Mouse (Mus musculus) neural tube, embryonic 10.5 days (tissue): ENCODE measurements around the gene Arhgap45.

Experiments used
- DNase-seq: peaks from one replicate; pipeline ENCODE4 v3.0.0-alpha.2; 2017; ENCODE audit warnings: low spot score; ENCODE audit errors: extremely low spot score

The Arhgap45 gene

DNA sequence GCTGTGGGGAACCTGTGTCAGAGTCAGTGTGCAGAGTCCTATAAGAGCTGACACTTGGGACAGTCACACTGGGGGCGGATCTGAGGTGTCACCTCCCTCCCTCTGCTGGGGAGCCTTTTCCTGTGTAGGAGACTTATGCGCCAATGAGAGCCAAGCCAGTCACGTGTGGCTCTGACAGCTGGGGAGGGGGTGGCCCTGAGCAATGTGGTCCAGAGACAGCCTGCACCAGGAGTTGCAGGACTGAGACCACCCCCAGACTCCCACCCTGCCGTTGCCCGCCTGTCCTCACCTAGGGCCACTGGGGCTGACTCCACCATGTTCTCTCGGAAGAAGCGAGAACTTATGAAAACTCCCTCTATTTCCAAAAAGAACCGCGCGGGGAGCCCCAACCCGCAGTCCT, at the start of gene Arhgap45:
Arhgap45 (plus strand) TSS at position 143 of the 400 bp plus-strand sequence.
- DNase-seq, result no peak

DNA sequence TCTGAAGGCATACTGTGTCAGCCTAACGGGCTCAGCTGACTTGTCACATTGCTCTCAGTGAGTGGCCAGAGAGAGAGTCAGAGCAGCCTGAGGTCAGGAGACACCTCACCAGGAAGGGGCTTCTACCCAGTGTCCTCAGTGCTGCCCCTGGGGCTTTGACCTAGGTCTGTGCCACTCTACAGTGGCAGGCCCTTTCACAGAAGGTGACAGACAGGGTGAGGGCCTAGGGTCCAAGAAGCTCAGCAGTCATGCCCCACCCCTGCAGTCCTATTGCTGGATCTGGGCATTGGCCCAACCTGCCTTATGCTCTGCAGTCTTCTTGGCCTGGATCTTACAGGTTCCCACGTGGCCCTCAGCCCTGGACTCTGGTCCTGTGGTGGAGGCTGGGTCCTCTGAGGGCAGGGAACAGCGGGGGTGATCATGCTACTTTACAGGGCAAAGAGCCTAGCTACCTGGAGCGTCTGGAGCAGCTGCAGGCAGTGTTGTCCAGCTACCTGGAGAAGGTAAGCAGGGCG, 49.5 kb upstream of the Arhgap45 start:
- DNase-seq, result no peak

DNA sequence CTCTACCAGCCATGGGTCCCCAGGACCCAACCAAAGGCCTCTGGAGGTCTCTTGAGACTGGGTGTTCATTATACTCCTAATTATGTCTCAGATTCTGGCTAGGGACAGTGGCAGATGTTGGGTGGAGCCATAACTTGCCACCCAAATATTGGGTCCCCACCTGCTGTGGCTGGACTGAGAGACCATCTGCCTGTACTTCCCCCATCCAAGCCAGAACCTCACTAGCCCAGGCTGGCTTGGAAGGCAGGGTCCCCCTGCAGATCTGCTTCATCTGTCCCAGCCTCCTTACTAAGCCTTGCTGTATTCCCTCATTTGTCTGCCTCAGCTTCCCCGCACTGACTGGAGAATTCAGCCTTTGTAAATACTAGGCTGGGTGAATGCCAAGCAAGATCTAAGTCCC, 48.3 kb upstream of the Arhgap45 start:
- DNase-seq, result no peak

DNA sequence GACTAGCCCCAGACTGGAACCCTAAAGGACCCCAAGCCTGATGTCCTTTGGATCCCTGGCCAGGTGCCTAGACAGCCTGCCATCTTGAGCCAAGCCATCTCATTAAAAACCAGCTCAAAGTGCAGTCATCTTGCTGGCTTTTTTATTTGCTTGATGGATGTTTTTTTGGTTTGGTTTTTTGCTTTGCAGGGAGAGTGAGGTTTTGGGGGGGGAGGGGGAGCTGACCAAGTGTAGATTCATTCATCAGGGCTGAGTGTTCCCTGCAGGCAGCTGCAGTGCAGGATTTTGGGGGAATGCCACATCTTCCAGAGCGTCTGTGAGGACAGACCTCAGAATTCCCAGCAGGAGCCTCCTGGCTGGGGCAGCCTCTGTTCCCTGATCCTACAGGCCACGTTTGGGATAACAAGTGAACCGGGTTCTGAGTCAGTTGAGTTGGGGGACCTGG, 47.3 kb upstream of the Arhgap45 start:
- DNase-seq, result no peak

DNA sequence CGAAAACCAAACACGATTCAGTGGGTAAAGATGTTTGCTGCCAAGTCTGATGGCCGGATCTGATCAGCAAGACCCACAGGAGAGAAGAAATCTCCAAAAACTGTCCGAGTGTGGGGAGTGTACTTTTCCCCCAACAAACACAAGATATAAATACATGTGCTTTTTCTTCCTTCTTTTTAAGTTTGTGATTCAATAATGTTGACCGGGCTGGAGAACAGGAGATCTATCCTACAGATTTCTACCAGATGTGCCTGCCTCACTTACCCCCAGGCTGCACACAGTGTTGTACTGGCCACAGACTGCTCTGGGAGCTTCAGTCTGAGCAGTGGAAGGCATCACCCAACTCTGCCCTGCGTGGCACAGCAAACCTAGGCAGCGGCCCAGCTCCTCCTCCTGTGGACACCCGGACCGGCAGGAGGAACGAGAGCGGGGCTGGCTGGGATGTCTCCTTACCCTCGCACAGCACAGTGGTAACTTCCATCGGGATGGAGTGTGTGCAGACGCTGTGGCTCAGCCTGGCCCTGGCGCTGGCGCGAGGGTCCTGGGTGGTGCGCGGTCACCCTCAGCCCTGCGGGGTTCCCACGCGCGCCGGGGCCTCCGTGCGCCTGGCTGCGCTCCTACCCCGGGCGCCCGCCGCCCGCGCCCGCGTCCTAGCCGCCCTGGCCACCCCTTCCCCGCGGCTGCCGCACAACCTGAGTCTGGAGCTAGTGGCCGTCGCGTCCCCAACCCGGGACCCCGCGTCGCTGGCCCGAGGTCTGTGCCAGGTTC, 45.9 kb upstream of the Arhgap45 start, which contains the start of gene Grin3b:
Grin3b (plus strand) TSS at position 301 of the 768 bp plus-strand sequence.
- DNase-seq, result no peak

DNA sequence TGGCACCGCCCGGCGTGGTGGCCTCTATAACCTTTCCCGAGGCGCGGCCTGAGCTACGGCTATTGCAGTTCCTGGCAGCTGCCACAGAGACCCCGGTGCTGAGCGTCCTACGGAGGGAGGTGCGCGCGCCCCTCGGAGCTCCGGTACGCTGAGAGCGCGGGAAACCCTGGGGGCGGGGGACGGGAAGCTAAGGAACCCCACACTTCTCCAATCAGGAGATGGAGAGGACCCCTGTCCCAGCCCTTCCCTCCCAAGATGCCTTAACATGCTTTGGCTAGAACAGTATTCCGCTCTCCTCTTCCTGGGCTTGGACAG, 45.3 kb upstream of the Arhgap45 start:
- DNase-seq, result no peak

DNA sequence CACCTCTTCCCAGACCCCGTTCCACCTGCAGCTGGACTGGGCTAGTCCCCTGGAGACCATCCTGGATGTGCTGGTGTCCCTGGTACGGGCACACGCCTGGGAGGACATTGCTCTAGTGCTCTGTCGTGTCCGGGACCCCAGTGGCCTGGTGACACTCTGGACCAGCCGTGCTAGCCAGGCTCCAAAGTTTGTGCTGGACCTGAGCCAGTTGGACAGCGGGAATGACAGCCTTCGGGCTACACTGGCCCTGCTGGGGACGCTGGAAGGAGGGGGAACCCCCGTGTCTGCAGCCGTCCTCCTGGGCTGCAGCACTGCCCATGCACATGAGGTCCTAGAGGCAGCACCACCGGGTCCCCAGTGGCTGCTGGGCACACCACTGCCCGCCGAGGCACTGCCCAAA, 43.6 kb upstream of the Arhgap45 start:
- DNase-seq, result no peak

DNA sequence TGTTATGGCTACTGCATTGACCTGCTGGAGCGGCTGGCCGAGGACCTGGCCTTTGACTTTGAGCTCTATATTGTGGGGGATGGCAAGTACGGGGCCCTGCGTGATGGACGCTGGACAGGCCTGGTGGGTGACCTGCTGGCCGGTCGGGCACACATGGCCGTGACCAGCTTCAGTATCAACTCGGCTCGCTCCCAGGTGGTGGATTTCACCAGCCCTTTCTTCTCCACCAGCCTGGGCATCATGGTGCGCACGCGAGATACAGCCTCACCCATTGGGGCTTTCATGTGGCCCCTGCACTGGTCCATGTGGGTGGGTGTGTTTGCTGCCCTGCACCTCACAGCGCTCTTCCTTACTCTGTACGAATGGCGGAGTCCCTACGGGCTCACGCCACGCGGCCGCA, 42.4 kb upstream of the Arhgap45 start:
- no peak for DNase-seq

DNA sequence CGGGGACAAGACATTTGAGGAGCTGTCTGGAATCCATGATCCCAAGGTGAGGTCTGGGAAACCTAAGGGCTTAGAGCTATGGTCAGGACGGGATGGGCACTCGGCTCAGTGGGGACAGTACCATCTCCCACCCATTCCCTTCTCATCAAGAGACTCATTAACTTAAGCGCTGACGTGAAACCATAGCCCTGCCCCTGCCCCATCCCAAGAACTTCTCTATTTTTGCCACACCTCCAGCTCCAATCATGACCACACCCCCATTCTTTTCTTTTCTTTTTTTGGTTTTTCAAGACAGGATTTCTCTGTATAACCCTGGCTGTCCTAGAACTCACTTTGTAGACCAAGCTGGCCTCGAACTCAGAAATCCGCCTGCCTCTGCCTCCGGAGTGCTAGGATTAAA, 41.8 kb upstream of the Arhgap45 start:
- no peak for DNase-seq

DNA sequence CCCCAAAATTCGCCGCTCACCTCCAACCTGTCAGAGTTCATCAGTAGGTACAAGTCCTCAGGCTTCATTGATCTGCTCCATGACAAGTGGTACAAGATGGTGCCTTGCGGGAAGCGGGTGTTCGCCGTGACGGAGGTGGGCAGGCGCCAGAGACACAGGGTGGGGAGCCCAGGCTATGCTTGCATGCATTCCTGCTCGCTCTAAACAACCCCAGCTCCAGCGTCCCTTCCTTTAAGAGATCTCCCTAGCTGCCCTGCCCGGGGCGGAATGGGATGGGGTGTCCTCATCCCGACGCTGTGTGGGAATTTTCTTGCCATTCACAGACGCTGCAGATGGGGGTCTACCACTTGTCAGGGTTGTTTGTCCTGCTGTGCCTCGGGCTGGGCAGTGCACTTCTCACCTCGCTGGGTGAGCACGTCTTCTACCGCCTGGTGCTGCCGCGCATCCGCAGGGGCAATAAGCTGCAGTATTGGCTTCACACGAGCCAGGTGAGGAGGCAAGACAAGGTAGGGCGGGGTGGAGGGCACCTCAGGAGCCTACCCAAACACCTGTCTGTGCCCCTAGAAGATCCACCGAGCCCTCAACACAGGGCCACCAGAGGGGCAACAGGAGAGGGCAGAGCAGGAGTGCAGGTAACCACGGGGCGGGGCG, 40.3 kb upstream of the Arhgap45 start:
- DNase-seq, result no peak

DNA sequence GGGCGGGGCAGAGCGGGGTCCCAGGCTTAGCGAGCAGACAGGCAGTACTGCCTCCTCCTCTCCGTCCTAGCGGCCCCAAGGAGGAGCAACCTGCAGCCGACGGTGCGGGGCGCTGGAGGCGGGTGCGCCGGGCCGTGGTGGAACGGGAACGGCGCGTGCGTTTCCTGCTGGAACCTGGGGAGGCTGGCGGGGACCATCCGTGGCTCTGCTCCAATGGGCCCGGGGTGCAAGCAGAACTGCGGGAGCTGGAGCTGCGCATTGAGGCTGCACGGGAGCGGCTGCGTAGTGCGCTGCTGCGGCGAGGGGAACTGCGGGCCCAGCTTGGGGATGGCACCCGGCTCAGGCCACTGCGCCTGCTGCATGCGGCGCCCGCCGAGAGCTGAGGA, 39.7 kb upstream of the Arhgap45 start:
- DNase-seq, result no peak

DNA sequence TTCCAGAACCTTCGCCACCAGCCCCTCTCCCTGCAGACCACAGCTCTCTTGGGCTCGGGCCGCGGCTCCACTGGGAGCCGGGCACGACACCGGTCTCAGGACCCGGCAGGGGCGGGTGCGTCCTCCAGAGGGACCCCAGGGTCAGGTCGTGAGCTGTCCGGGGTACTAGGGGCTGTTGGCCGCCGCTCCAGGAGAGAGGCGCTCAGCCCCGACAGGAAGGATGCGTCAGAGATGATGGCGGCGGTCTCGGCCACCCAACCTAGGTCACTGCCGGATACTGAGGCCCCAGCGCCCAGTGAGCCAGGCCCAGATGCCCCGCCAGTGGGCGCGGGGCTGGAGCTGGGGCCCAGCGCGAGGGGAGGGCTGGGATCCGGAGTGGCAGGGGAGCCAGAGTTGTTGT, 39.1 kb upstream of the Arhgap45 start:
- no peak for DNase-seq

DNA sequence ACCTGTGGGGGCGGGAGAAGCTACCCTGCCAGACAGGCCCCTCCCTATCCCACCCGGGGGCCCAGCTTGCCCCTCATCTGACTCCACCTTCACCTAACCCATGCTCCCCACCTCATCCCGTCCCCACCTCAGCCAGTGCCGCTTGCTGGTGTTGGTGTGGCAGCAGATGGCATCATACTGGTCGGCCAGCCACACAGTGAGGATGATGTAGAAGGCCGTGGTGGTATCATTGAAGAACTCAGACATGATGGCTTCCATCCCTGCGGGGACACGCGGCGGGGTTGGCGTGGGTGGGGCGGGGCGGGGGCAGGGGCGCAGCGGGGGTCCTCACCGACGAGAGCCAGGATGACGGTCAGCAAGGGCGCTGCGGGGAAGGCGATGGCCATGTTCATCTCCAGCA, 38.4 kb upstream of the Arhgap45 start:
- no peak for DNase-seq

DNA sequence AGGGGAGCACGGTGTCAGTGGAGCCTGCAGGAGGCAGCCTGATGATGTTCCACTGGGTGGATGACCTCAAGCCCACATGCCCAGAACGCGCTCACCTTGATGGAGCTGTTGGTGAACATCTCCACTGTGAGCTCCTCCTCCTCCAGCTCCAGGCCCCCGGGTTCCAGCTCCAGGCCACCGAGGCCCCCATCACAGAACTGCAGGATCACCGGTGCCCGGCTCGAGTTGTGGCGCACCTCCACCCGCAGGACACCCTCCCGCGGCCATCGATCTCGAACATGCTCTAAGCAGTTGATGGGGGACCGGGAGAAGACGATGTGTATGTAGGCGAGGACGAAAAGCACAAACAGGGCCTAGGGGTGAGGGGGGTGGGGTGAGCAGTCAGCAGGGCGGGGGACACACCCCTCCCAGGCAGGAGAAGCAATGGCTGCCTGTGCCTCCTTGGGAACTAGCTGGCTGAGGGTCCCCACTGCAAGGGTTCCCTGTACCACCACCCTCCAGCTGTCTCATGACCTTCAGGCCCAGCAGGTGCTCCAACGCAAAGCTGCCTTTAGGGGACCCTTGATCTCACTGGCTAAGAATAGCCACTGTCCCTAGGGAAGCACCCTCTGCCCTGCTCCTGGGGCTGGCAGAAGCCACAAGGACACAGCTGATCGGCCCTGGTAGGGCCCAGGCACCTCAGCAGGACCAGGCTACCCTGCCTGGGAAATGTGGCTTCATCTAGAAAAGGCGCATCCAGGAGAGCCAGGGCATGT, 36.9 kb upstream of the Arhgap45 start:
- DNase-seq, result no peak

DNA sequence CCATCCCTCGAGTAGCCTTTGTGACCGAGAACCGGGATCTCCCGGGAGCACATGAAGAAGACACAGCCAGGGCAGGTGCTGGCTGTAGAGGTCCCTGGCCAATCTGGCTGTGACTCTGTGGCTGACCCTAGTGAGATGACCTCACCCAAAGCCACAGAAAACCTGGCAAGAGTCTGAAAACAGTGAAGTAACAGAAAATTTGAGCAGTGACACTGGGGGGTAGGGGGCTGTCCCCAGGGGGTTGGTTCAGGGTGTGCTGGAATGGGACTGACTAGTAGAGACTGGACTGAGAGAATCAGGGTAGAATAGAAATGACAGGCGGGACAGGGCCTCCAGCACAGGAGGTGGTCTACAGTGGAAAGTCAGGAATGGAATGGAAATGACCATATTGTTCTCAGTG, 33.2 kb upstream of the Arhgap45 start:
- DNase-seq, result no peak

DNA sequence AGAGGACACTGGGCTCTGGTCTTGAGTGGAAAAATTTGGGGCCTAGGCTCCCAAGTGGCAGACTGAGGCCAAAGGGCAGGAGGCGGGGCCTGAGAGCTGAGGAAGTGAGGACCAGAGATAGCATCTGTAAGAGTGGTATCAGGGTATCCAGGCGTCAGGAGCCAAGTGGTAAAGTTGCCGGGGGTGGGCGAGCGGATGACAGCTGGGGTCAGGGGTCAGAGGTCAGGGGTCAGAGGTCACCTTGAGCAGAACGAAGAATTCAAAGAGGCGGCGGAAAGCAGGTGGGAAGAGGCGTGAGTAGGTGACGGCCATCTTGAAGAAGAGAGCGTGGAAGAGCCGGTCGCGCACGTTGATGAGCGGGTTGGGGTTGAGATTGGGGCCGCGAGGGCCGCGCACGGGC, 32.8 kb upstream of the Arhgap45 start:
- DNase-seq, result peak; percentile 68

DNA sequence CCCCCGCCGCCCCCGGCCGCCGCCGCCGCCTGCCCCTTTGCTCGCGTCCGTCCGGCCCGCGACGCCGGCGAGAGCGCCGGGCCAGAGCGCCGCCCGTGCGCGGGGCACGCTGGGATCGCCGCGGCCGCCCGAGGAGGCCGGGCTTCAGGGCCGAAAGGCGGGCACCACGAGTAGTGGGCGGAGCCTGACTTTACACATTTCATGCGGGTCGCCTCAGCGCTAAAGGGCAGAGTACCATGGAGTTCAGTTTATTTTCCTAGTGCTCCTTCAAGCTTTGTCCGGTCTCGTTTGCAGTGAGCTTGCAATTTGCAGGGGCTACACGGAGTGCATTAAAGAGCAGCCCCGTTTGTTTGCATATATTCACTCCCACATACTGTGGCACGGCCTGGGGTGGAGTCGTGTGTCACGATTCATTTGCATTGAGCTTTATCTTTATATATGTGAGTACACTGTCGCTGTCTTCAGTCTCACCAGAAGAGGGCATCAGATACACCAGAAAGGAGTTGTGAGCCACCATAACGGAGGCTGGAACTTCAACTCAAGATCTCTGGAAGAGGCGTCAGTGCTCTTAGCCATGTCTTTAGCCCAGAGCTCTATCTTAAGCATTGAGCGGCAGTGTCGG, 32.1 kb upstream of the Arhgap45 start, which contains the start of gene Tmem259:
Tmem259 (minus strand) TSS at position 136 of the 622 bp plus-strand sequence.
- DNase-seq, result peak; percentile 83

DNA sequence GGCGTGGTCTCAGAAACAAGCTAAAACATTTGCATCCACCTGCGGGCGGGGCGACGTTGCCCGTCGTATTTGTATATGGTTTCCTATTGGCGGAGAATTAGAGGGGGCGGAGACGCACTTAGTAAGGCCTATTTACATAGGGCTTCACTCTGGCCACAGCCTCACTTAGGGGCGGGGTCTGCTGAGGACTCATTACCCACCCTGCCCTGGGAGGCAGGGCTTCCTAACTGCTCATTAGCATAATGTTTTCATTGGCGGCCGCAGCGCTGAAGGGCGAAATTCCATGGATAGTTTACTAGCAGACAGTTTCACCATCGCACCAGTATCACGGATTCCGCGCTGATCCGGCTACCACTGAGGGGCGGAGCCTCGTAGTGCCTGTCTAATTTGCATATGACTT, 31.6 kb upstream of the Arhgap45 start:
- peak; percentile 92 for DNase-seq

DNA sequence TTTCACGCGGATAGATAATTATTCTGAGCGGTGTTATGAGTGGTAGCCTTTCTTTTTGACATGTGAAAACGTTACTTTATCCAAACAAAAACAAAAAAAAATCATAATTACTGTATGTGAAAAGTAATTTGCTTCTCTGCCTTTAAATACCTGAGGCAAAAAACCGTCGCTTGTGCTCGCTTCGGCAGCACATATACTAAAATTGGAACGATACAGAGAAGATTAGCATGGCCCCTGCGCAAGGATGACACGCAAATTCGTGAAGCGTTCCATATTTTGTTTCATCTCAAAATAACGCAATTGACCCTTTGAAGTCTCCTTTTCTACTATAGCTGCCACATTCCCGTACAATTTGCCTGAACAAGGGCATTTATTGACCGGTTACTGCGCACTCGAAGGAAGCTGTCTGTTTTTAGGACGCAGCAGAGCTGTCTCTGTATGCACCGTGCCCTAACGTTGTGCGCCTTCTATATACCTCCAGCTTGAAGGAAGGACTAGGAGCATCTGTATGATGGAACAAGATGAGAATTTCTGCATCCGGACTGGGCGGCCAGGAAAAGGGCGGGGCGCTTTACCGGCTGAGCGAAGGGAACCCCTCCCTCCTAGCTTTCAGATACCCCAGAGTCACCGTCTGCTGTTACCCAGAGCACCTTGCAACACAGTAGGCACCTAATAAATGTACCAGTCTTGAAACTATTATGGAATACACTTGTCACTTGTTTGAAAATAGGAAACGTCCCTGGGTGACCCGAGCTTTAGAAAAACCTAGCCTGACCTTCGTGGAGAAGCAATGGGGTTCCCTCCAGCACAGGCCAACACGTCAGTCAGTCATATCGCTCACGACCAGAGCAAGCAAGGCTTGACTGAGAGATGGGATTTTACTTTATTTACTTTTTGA, 30.9 kb upstream of the Arhgap45 start:
- peak; percentile 65 for DNase-seq

DNA sequence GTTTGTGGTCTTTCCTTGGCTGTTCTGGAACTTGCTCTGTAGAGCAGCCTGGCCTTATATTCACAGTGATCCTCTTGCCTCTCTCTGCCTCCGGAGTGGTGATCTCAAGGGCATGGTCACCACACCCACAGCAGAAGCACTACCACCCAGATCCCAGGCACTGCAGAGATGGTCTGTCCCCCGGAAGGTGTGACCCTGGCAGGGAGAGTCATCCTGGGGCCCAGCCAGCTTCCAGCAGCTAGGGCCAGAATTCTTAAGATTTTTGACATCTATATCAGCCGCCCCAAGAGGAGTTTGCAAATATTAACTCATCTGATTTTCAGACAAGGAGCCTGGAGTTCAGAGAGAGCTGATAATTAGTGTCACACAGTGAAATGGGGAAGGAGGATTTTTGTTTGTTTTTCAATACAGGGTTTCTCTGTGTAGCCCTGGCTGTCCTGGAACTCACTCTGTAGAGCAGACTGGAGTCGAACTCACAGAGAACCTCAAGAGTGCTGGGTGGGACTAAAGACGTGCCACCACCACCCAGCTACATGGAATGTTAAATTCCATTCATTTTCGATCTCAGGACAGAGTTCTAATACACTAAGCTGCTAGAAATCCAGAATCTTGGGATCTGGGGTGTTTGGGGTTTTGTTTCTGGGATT, 30.1 kb upstream of the Arhgap45 start:
- DNase-seq, result no peak
